ENCODE assay signal across 24 mouse cellular contexts in genomic region chr15:65632440-65632839, GRCm38 (mm10).
DNase-seq lines count a peak whose midpoint lies in the region; ATAC-seq and TF ChIP-seq lines count a peak whose summit lies in the region.
"Had no signal": no experiment of that assay in that cellular context is flagged by ENCODE, and none has a peak within 500 bp of the region (broad histone marks: within the 10 kb centered on the region; RNA-seq: fewer than 3 reads in every experiment).

No protein-coding gene starts in this region.

- no peaks in the 10 kb centered on the region for H3K36me3 ChIP-seq in intestine, embryonic 15.5 days
- H3K36me3 ChIP-seq in intestine, embryonic 16.5 days (ENCODE audit: control insufficient read depth, insufficient read depth, low read length) = no peaks in the 10 kb centered on the region
- no peaks in the 10 kb centered on the region for H3K36me3 ChIP-seq in midbrain, embryonic 11.5 days (ENCODE audit: control insufficient read depth, insufficient read depth, low read length)
- no peaks in the 10 kb centered on the region for H3K36me3 ChIP-seq in midbrain, embryonic 15.5 days (replicated peaks)
- no peaks in the 10 kb centered on the region for H3K36me3 ChIP-seq in intestine, postnatal 0 days (ENCODE audit: control insufficient read depth, insufficient read depth)
- H3K36me3 ChIP-seq: G1E had no signal

- 0 out of 2 replicates have a peak, but pooled peaks have one; percentile 53 for ATAC-seq in intestine, embryonic 15.5 days
- ATAC-seq in intestine, embryonic 16.5 days = no peak
- ATAC-seq in midbrain, embryonic 11.5 days (ENCODE audit: low FRiP score) = no peak
- ATAC-seq in midbrain, embryonic 15.5 days (replicated peaks) = no peak
- peak; percentile 69; the same call in 1 of the 2 replicates for ATAC-seq in intestine, postnatal 0 days
- ATAC-seq: activated CD4-positive, CD25-positive, alpha-beta regulatory T cell, adult 4 months; CD4-positive, CD25-positive, alpha-beta regulatory T cell, adult 4 months; Patski had no signal

- H3K4me2 ChIP-seq in intestine, embryonic 15.5 days (replicated peaks) = no peak overlapping the region
- H3K4me2 ChIP-seq in intestine, embryonic 16.5 days (ENCODE audit: low read depth, low read length) = no peak overlapping the region
- no peak overlapping the region for H3K4me2 ChIP-seq in midbrain, embryonic 11.5 days
- no peak overlapping the region for H3K4me2 ChIP-seq in midbrain, embryonic 15.5 days
- H3K4me2 ChIP-seq in intestine, postnatal 0 days (replicated peaks; ENCODE audit: low read depth) = no peak overlapping the region

- H3K27me3 ChIP-seq in intestine, embryonic 15.5 days (replicated peaks) = no peaks in the 10 kb centered on the region
- no peaks in the 10 kb centered on the region for H3K27me3 ChIP-seq in intestine, embryonic 16.5 days (replicated peaks; ENCODE audit: control insufficient read depth, insufficient read depth, low read length)
- H3K27me3 ChIP-seq in midbrain, embryonic 11.5 days (ENCODE audit: control insufficient read depth, insufficient read depth, low read length) = no peaks in the 10 kb centered on the region
- H3K27me3 ChIP-seq in midbrain, embryonic 15.5 days (replicated peaks) = no peaks in the 10 kb centered on the region
- H3K27me3 ChIP-seq in intestine, postnatal 0 days (replicated peaks; ENCODE audit: control insufficient read depth, insufficient read depth, low read length) = no peaks in the 10 kb centered on the region
- H3K27me3 ChIP-seq: CH12.LX had no signal

- peak; percentile 53 for DNase-seq in midbrain, embryonic 11.5 days (ENCODE audit: low spot score, missing footprints)
- peak; percentile 6 for DNase-seq in ZHBTc4 (ENCODE audit: low read depth, low spot score)
- DNase-seq in adrenal gland, adult (ENCODE audit: inconsistent age in 2 of 2, low spot score in 1 of 2) = no peak
- DNase-seq in gastrocnemius, adult 8-10 months (ENCODE audit: low spot score in 2 of 2) = no peak
- DNase-seq: adrenal gland, adult 2 months; adrenal gland, adult 8-10 months; adrenal gland, postnatal 10 days; adrenal gland, postnatal 14 days; adrenal gland, postnatal 25 days; adrenal gland, postnatal 36 days; B cell, adult 2 months; cerebellum, adult 11 months; cerebellum, adult 11-12 months; cerebellum, adult 18-20 months; cerebellum, adult 2 months had no signal

- TF ChIP-seq CTCF in intestine, postnatal 0 days (IDR thresholded peaks at IDR 0.05; ENCODE audit: low read depth) = no peak

- H3K27ac ChIP-seq in intestine, embryonic 15.5 days = no peak overlapping the region
- H3K27ac ChIP-seq in intestine, embryonic 16.5 days (ENCODE audit: low read length) = no peak overlapping the region
- no peak overlapping the region for H3K27ac ChIP-seq in midbrain, embryonic 11.5 days (ENCODE audit: low read depth, low read length)
- no peak overlapping the region for H3K27ac ChIP-seq in midbrain, embryonic 15.5 days
- no peak overlapping the region for H3K27ac ChIP-seq in intestine, postnatal 0 days (ENCODE audit: low read depth, low read length)

- no peaks in the 10 kb centered on the region for H3K4me1 ChIP-seq in intestine, embryonic 15.5 days (replicated peaks)
- no peaks in the 10 kb centered on the region for H3K4me1 ChIP-seq in intestine, embryonic 16.5 days (ENCODE audit: control insufficient read depth, insufficient read depth, low read length)
- H3K4me1 ChIP-seq in midbrain, embryonic 11.5 days (ENCODE audit: control insufficient read depth, insufficient read depth, low read length) = no peaks in the 10 kb centered on the region
- H3K4me1 ChIP-seq in midbrain, embryonic 15.5 days = no peaks in the 10 kb centered on the region
- no peaks in the 10 kb centered on the region for H3K4me1 ChIP-seq in intestine, postnatal 0 days (replicated peaks; ENCODE audit: control insufficient read depth, insufficient read depth, low read length)

- H3K4me3 ChIP-seq in intestine, embryonic 15.5 days (replicated peaks) = no peak overlapping the region
- no peak overlapping the region for H3K4me3 ChIP-seq in intestine, embryonic 16.5 days (ENCODE audit: low read length)
- no peak overlapping the region for H3K4me3 ChIP-seq in midbrain, embryonic 11.5 days (ENCODE audit: low read depth, low read length)
- H3K4me3 ChIP-seq in midbrain, embryonic 15.5 days = no peak overlapping the region
- no peak overlapping the region for H3K4me3 ChIP-seq in intestine, postnatal 0 days (ENCODE audit: low read depth, low read length)

- H3K9ac ChIP-seq in intestine, embryonic 15.5 days = no peak overlapping the region
- H3K9ac ChIP-seq in intestine, embryonic 16.5 days (ENCODE audit: low read depth, low read length) = no peak overlapping the region
- no peak overlapping the region for H3K9ac ChIP-seq in midbrain, embryonic 11.5 days (ENCODE audit: low read length)
- no peak overlapping the region for H3K9ac ChIP-seq in midbrain, embryonic 15.5 days
- no peak overlapping the region for H3K9ac ChIP-seq in intestine, postnatal 0 days (ENCODE audit: low read depth, low read length)

- WGBS in intestine, embryonic 15.5 days = 74% methylated on average over 5 of the region's 5 CpGs
- WGBS in intestine, embryonic 16.5 days = 67% methylated on average over 5 of the region's 5 CpGs
- 82% methylated on average over 5 of the region's 5 CpGs for WGBS in midbrain, embryonic 11.5 days
- WGBS in midbrain, embryonic 15.5 days = 89% methylated on average over 5 of the region's 5 CpGs
- WGBS in intestine, postnatal 0 days = 77% methylated on average over 5 of the region's 5 CpGs

- H3K9me3 ChIP-seq in intestine, embryonic 15.5 days = no peaks in the 10 kb centered on the region
- no peaks in the 10 kb centered on the region for H3K9me3 ChIP-seq in intestine, embryonic 16.5 days (ENCODE audit: control insufficient read depth, low read length)
- H3K9me3 ChIP-seq in midbrain, embryonic 11.5 days (ENCODE audit: control insufficient read depth, low read length) = no peaks in the 10 kb centered on the region
- no peaks in the 10 kb centered on the region for H3K9me3 ChIP-seq in midbrain, embryonic 15.5 days
- no peaks in the 10 kb centered on the region for H3K9me3 ChIP-seq in intestine, postnatal 0 days (ENCODE audit: control insufficient read depth)
- H3K9me3 ChIP-seq: G1E had no signal

Comparison
In these comparisons a context has a peak if more than half of its experiments do, and no peak if none do; other contexts are left out.
1. ATAC-seq: peak in intestine, embryonic 15.5 days (single experiment) and intestine, postnatal 0 days (single experiment); none in intestine, embryonic 16.5 days (single experiment), midbrain, embryonic 11.5 days (single experiment) and midbrain, embryonic 15.5 days (single experiment).
2. DNase-seq: peak in midbrain, embryonic 11.5 days (single experiment) and ZHBTc4 (single experiment); none in adrenal gland, adult (0 of 2) and gastrocnemius, adult 8-10 months (0 of 2).